Mouse (Mus musculus): Measurements from ENCODE around the gene Ak8. TPM values are rescaled to one million over a fixed set of nuclear protein-coding genes. Genes with fewer than 3 reads are reported as not detected.

Gene Ak8
- 0.09 TPM for polyA plus RNA-seq (2021)

DNA sequence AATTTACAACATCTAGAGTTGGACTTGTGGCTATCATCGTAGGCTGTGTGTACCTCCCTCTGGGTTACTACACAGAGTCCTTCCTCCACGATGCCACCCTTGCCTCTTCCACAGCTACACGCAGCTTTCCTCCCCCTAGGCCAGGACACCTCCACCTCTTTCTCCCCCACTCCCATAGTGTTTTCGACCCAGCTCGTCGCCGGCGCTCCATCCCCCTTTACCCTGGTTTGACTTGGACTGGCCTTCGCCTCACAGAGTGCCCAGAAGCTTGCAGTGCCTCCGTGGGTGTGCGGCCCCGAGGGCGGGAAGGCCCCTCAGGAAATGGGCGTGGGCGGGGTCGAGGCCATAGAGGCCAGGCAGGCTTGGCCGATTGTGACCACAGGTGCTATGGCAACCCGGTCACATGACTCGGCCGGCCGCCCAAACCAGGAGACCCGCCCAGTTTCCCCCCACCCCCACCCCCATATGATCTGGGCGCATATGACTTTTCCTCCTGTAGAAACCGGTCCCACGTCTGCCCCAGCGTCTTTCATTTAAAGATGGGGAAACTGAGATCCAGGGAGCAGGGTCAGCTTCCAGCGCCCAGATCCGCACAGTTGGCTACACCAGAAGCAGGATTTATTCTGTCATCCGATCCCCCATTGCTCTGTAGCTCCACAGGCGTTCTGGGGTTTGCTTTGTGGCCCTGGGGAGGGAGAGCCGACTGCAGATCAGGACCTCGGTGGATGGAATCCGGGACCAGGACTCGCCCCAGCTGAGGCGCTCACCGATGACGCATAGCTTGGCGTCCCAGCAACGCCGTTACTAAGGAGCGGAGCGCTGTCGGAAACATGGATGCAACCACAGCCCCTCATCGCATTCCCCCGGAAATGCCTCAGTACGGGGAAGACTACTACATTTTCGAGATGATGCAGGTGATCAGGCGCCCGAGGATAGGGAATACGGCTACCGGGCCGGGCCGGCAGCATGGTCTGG, at the start of gene Ak8, which contains the start of gene Spaca9:
Gene Ak8, plus strand, starts transcription at position 804 of the 975 bp plus-strand sequence.
Gene Spaca9, minus strand, starts transcription at position 367 of the 975 bp plus-strand sequence.
- DNase-seq (ENCODE audit: low read depth, low spot score) (no peak), ATAC-seq (peak; percentile 49)
- ChIA-PET POLR2A (no interaction called here), CTCF (no interaction called here)
- peaks cover under 1% of the 10 kb centered on the region for H3K27me3 ChIP-seq
- in situ Hi-C loops (cut with MboI; ENCODE audit: low pct_unique_long_range_greater_than_20kb) = no loop called here
- TF ChIP-seq CTCF (IDR thresholded peaks at IDR 0.05) = no peak

DNA sequence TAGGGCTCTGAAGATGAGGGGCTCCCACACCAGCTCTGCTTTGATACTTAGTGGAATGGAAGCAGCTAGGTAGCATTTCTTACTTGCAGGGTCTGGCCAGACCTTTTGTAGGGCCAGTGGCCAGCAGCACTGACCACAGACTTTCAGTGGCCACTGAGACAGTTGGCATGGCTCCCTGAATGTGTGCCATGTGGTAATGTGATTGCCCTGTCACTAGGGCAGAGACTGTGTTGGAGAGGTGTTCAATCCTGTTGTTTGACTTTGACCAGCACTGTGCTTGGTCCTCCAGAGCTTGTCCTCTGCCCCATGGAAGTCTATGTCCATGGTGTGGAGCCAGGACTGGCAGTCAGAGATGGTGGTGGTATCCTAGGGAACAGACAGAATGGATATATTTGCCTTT, 49.4 kb upstream of the Ak8 start:
- no peak for TF ChIP-seq CTCF (IDR thresholded peaks at IDR 0.05)
- H3K27me3 ChIP-seq = no peaks in the 10 kb centered on the region
- in situ Hi-C loops (cut with MboI; ENCODE audit: low pct_unique_long_range_greater_than_20kb) = no loop called here
- no peak for DNase-seq (ENCODE audit: low read depth, low spot score)
- POLR2A ChIA-PET = no interaction called here
- ATAC-seq = no peak
- CTCF ChIA-PET = no interaction called here

GRCm38 (mm10) chr2:28653351-28653750, 46.6 kb upstream of the Ak8 start:
- ChIA-PET CTCF (no interaction called here), POLR2A (interaction anchor here (0.6 kb wide), 1 partner anchor 173 kb away, joined by 7 read pairs; no protein-coding TSS in a partner anchor)
- no peak for TF ChIP-seq CTCF (IDR thresholded peaks at IDR 0.05)
- ATAC-seq (no peak), DNase-seq (ENCODE audit: low read depth, low spot score) (no peak)
- in situ Hi-C loops (cut with MboI; ENCODE audit: low pct_unique_long_range_greater_than_20kb) = no loop called here
- H3K27me3 ChIP-seq = no peaks in the 10 kb centered on the region

GRCm38 (mm10) chr2:28654295-28654694, 45.7 kb upstream of the Ak8 start:
- TF ChIP-seq CTCF (IDR thresholded peaks at IDR 0.05) = peak; percentile 73
- POLR2A ChIA-PET = interaction anchor here (0.7 kb wide), 1 partner anchor 18 kb away, joined by 3 read pairs; no protein-coding TSS in a partner anchor
- H3K27me3 ChIP-seq = no peaks in the 10 kb centered on the region
- CTCF ChIA-PET = no interaction called here
- in situ Hi-C loops (cut with MboI; ENCODE audit: low pct_unique_long_range_greater_than_20kb) = no loop called here
- no peak for DNase-seq (ENCODE audit: low read depth, low spot score)
- no peak for ATAC-seq

DNA sequence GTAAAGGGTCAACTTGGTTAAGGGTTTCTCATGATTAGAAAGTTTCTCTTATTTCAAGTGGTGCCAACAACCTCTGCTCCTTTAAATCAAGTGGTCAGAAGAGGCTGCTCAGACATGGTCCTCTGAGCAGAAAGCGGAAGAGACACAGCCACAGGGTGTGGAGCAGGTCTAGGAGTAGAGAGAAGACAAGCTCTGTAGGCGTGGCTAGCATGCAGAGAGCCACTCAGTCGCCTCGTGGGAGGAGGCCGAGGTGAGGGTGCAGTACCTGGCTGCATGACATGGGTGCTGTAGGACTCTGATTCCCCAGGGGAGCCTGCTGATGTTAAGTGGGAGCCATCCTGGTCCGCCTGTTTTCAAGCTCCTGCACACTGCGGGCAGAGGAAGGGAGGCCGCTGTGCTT, 43.7 kb upstream of the Ak8 start:
- POLR2A ChIA-PET = no interaction called here
- no peak for TF ChIP-seq CTCF (IDR thresholded peaks at IDR 0.05)

GRCm38 (mm10) chr2:28662891-28663290, 37.1 kb upstream of the Ak8 start:
- DNase-seq (ENCODE audit: low read depth, low spot score) (no peak), ATAC-seq (no peak)
- POLR2A ChIA-PET = no interaction called here
- no peaks in the 10 kb centered on the region for H3K27me3 ChIP-seq
- TF ChIP-seq CTCF (IDR thresholded peaks at IDR 0.05) = no peak
- CTCF ChIA-PET = no interaction called here
- in situ Hi-C loops (cut with MboI; ENCODE audit: low pct_unique_long_range_greater_than_20kb) = no loop called here

More for the DNA sequence above, 43.7 kb upstream of the Ak8 start:
- in situ Hi-C loops (cut with MboI; ENCODE audit: low pct_unique_long_range_greater_than_20kb) = no loop called here
- DNase-seq (ENCODE audit: low read depth, low spot score) (no peak), ATAC-seq (no peak)
- CTCF ChIA-PET = no interaction called here
- no peaks in the 10 kb centered on the region for H3K27me3 ChIP-seq

DNA sequence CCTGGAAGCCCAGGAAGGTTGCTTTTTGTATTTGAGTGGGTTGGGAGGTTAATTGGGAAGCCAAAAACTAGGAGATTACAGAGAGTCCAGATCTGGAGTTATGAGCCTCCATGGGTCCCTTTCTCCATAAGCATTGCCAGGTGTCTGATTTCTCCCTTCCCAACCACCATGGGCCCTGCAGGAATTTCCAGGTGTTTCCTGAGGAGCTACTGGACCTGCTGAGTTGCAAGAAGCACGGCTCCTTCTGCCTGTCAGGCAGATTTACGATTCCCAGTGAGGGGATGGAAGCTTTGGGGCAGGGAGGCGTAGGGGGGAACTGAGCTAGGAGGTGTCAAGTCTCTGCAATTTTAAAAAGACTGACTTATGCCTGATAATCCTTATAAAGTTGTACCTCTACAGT, 34.1 kb upstream of the Ak8 start:
- in situ Hi-C loops (cut with MboI; ENCODE audit: low pct_unique_long_range_greater_than_20kb) = no loop called here
- POLR2A ChIA-PET = no interaction called here
- no peak for DNase-seq (ENCODE audit: low read depth, low spot score)
- ATAC-seq = no peak
- CTCF ChIA-PET = no interaction called here
- no peak for TF ChIP-seq CTCF (IDR thresholded peaks at IDR 0.05)
- no peaks in the 10 kb centered on the region for H3K27me3 ChIP-seq

DNA sequence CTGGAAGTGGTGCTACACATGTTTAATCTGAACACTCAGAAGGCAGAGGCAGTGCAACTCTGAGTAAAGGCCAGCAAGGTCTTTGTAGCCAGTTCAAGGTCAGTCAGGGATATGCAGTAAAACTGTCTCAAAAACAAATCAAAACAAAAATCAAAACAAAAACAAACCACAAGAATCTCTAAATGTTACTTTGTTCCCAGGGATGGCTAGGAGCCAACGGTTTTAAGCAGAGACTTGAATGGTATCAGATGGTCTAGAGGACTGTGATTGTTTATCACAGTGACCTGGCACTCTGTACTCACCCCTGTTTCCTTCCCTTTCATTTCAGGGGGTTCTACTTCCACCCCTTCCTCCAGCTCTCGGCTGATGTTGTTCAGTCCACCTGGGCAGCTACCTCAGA, 28.5 kb upstream of the Ak8 start:
- ChIA-PET CTCF (no interaction called here), POLR2A (no interaction called here)
- ATAC-seq (no peak), DNase-seq (ENCODE audit: low read depth, low spot score) (no peak)
- H3K27me3 ChIP-seq = no peaks in the 10 kb centered on the region
- in situ Hi-C loops (cut with MboI; ENCODE audit: low pct_unique_long_range_greater_than_20kb) = no loop called here
- no peak for TF ChIP-seq CTCF (IDR thresholded peaks at IDR 0.05)

DNA sequence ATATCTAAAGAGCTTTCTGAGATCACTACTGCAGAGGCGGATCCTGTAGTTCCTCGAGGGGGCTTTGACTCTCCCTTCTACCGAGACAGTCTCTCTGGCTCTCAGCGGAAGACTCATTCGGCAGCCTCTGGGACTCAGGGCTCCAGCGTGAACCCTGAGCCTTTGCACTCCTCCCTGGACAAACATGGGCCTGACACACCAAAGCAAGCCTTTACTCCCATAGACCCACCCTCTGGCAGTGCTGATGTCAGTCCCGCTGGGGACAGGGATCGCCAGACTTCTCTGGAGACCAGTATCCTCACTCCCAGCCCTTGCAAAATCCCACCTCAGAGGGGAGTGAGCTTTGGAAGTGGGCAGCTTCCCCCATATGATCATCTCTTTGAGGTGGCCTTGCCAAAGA, 24.0 kb upstream of the Ak8 start:
- H3K27me3 ChIP-seq = no peaks in the 10 kb centered on the region
- TF ChIP-seq CTCF (IDR thresholded peaks at IDR 0.05) = no peak
- DNase-seq (ENCODE audit: low read depth, low spot score) = no peak
- CTCF ChIA-PET = interaction anchor here (1.3 kb wide), 1 partner anchor 18 kb away, joined by 3 read pairs; no protein-coding TSS in a partner anchor
- in situ Hi-C loops (cut with MboI; ENCODE audit: low pct_unique_long_range_greater_than_20kb) = no loop called here
- ATAC-seq = no peak
- POLR2A ChIA-PET = no interaction called here

- ATAC-seq (no peak), DNase-seq (ENCODE audit: low read depth, low spot score) (no peak)
- TF ChIP-seq CTCF (IDR thresholded peaks at IDR 0.05) = peak; percentile 68
- no peaks in the 10 kb centered on the region for H3K27me3 ChIP-seq
- CTCF ChIA-PET = interaction anchor here (1.0 kb wide), 1 partner anchor 53 kb away, joined by 4 read pairs; no protein-coding TSS in a partner anchor
- POLR2A ChIA-PET = no interaction called here
- in situ Hi-C loops (cut with MboI; ENCODE audit: low pct_unique_long_range_greater_than_20kb) = no loop called here
Observed at GRCm38 (mm10) chr2:28680710-28681109, 19.3 kb upstream of the Ak8 start.

DNA sequence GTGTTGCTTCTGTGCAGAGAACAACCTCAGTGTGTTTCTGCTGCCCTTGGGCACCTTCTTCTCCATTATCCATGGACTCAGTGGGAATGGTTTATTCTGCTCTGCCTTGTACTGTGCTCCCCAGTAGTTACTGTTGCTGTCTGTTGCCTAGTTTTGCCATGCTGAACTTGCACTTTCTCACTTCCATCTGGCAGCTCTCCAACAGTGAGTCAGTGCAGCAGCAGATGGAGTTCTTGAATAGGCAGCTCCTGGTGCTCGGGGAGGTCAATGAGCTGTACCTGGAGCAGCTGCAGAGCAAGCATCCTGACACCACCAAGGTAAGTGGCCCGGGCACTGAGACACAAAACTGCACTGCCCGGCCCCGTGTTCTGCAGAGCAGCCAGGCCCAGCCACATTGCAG, 18.2 kb upstream of the Ak8 start:
- ATAC-seq (no peak), DNase-seq (ENCODE audit: low read depth, low spot score) (peak; percentile 44)
- in situ Hi-C loops (cut with MboI; ENCODE audit: low pct_unique_long_range_greater_than_20kb) = no loop called here
- CTCF ChIA-PET = interaction anchor here (0.9 to 1.0 kb wide), 2 partner anchors 54 to 57 kb away, joined by 4 read pairs; no protein-coding TSS in a partner anchor
- TF ChIP-seq CTCF (IDR thresholded peaks at IDR 0.05) = no peak
- H3K27me3 ChIP-seq = no peaks in the 10 kb centered on the region
- POLR2A ChIA-PET = no interaction called here

Data from Patski (cell line).